Comparison of ENCODE assay signal across 19 mouse cellular contexts in the genomic region with DNA sequence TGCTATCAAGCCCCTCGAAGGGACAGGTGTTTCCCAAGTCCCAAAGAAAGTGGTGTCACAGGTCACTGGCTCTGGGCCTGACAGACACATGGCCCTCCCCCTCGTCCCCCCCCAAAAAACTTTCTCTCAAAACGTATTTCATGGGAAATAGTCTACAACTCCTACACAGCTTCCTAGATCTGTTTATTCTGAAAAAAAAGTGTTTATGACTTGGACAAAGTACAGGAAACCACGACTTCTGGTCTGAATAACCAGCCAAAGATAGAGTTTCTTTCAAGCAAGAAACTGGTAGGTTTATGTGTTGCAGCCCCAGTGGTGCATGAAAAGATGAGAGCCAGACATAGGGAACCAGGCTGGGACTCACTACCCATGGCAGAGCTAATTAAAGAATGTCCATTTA. TPM values are rescaled to one million over a fixed set of nuclear protein-coding genes. Genes with fewer than 3 reads are reported as not detected.
DNase-seq lines count a peak whose midpoint lies in the region; ATAC-seq and TF ChIP-seq lines count a peak whose summit lies in the region.
"Had no signal": no experiment of that assay in that cellular context is flagged by ENCODE, and none has a peak within 500 bp of the region (broad histone marks: within the 10 kb centered on the region; RNA-seq: fewer than 3 reads in every experiment).

No protein-coding gene starts in this region.

- no peak overlapping the region for H3K4me2 ChIP-seq in intestine, embryonic 14.5 days (ENCODE audit: low read length)
- no peak overlapping the region for H3K4me2 ChIP-seq in intestine, postnatal 0 days (replicated peaks; ENCODE audit: low read depth)
- no peak overlapping the region for H3K4me2 ChIP-seq in lung, postnatal 0 days (replicated peaks; ENCODE audit: low read depth, low read length)
- H3K4me2 ChIP-seq in forebrain, embryonic 11.5 days (ENCODE audit: low read depth, low read length, severe bottlenecking): no peak overlapping the region
- H3K4me2 ChIP-seq: hindbrain, embryonic 13.5 days; liver, embryonic 11.5 days; midbrain, embryonic 13.5 days; neural tube, embryonic 15.5 days had no signal

- TF ChIP-seq EP300 in lung, postnatal 0 days (IDR thresholded peaks at IDR 0.05): peak; percentile 67

- peaks cover 21% of the 10 kb centered on the region for H3K36me3 ChIP-seq in intestine, embryonic 14.5 days (ENCODE audit: control insufficient read depth, insufficient read depth, low read length)
- peaks cover 54% of the 10 kb centered on the region for H3K36me3 ChIP-seq in intestine, postnatal 0 days (ENCODE audit: control insufficient read depth, insufficient read depth)
- peaks cover 5% of the 10 kb centered on the region; the same call in 1 of the 2 replicates for H3K36me3 ChIP-seq in lung, postnatal 0 days (ENCODE audit: insufficient read depth, low read length)
- H3K36me3 ChIP-seq in forebrain, embryonic 11.5 days (ENCODE audit: control insufficient read depth, insufficient read depth, low read length): no peaks in the 10 kb centered on the region
- H3K36me3 ChIP-seq: heart, embryonic 10.5 days; hindbrain, embryonic 13.5 days; limb, embryonic 10.5 days; midbrain, embryonic 13.5 days; neural tube, embryonic 15.5 days had no signal

- 35% methylated on average over 4 of the region's 4 CpGs for WGBS in intestine, embryonic 14.5 days
- WGBS in intestine, postnatal 0 days: 27% methylated on average over 4 of the region's 4 CpGs
- WGBS in lung, postnatal 0 days: 24% methylated on average over 4 of the region's 4 CpGs
- WGBS in forebrain, embryonic 11.5 days: 75% methylated on average over 4 of the region's 4 CpGs

- no peaks in the 10 kb centered on the region for H3K9me3 ChIP-seq in intestine, embryonic 14.5 days (ENCODE audit: control insufficient read depth, low read length)
- H3K9me3 ChIP-seq in intestine, postnatal 0 days (ENCODE audit: control insufficient read depth): no peaks in the 10 kb centered on the region
- no peaks in the 10 kb centered on the region for H3K9me3 ChIP-seq in lung, postnatal 0 days (ENCODE audit: low read length)
- no peaks in the 10 kb centered on the region for H3K9me3 ChIP-seq in forebrain, embryonic 11.5 days (ENCODE audit: control insufficient read depth, low read length)
- H3K9me3 ChIP-seq: forebrain, embryonic 10.5 days; heart, embryonic 10.5 days; hindbrain, embryonic 13.5 days; limb, embryonic 10.5 days; midbrain, embryonic 13.5 days; neural tube, embryonic 15.5 days had no signal

- H3K4me3 ChIP-seq in intestine, embryonic 14.5 days (ENCODE audit: low read depth, low read length): no peak overlapping the region
- no peak overlapping the region for H3K4me3 ChIP-seq in intestine, postnatal 0 days (ENCODE audit: low read depth, low read length)
- no peak overlapping the region for H3K4me3 ChIP-seq in lung, postnatal 0 days (ENCODE audit: low read depth, low read length)
- H3K4me3 ChIP-seq in forebrain, embryonic 11.5 days (ENCODE audit: low read depth, low read length): no peak overlapping the region
- H3K4me3 ChIP-seq: forebrain, embryonic 10.5 days; heart, embryonic 10.5 days; hindbrain, embryonic 13.5 days; limb, embryonic 10.5 days; midbrain, embryonic 13.5 days; myocyte; neural tube, embryonic 15.5 days had no signal

- H3K27me3 ChIP-seq in intestine, embryonic 14.5 days (replicated peaks; ENCODE audit: control insufficient read depth, insufficient read depth, low read length): no peaks in the 10 kb centered on the region
- H3K27me3 ChIP-seq in intestine, postnatal 0 days (replicated peaks; ENCODE audit: control insufficient read depth, insufficient read depth, low read length): no peaks in the 10 kb centered on the region
- no peaks in the 10 kb centered on the region for H3K27me3 ChIP-seq in lung, postnatal 0 days (replicated peaks; ENCODE audit: insufficient read depth, low read length)
- no peaks in the 10 kb centered on the region for H3K27me3 ChIP-seq in forebrain, embryonic 11.5 days (ENCODE audit: control insufficient read depth, insufficient read depth, low read length)
- H3K27me3 ChIP-seq: hindbrain, embryonic 13.5 days; midbrain, embryonic 13.5 days; neural tube, embryonic 15.5 days had no signal

- H3K4me1 ChIP-seq in intestine, embryonic 14.5 days (replicated peaks; ENCODE audit: control insufficient read depth, insufficient read depth, low read length): peaks cover 53% of the 10 kb centered on the region
- H3K4me1 ChIP-seq in intestine, postnatal 0 days (replicated peaks; ENCODE audit: control insufficient read depth, insufficient read depth, low read length): no peaks in the 10 kb centered on the region
- peaks cover 46% of the 10 kb centered on the region for H3K4me1 ChIP-seq in lung, postnatal 0 days (ENCODE audit: insufficient read depth, low read depth, low read length)
- peaks cover 4% of the 10 kb centered on the region; the same call in 1 of the 2 replicates for H3K4me1 ChIP-seq in forebrain, embryonic 11.5 days (replicated peaks; ENCODE audit: control insufficient read depth, insufficient read depth, low read length)

- no peak for TF ChIP-seq CTCF in intestine, postnatal 0 days (IDR thresholded peaks at IDR 0.05; ENCODE audit: low read depth)
- no peak for TF ChIP-seq CTCF in lung, postnatal 0 days (IDR thresholded peaks at IDR 0.05)

- no peak for ATAC-seq in intestine, embryonic 14.5 days (replicated peaks; ENCODE audit: low FRiP score, low TSS enrichment, low read depth)
- ATAC-seq in intestine, postnatal 0 days: no peak
- ATAC-seq in lung, postnatal 0 days: no peak
- ATAC-seq in hematopoietic stem cell, adult 5-6 weeks (replicated peaks in 1 of 2; ENCODE audit: insufficient read depth in 1 of 2, low FRiP score in 2 of 2, low TSS enrichment in 1 of 2, low read depth in 1 of 2, poor library complexity in 2 of 2, severe bottlenecking in 2 of 2): peak; percentile 19 to 26; a peak in 1 of 4 replicates
- ATAC-seq in forebrain, embryonic 11.5 days (replicated peaks; ENCODE audit: low FRiP score): no peak
- ATAC-seq: midbrain, embryonic 13.5 days had no signal

- H3K27ac ChIP-seq in intestine, embryonic 14.5 days (ENCODE audit: low read depth): peak overlapping the region; percentile 12
- no peak overlapping the region for H3K27ac ChIP-seq in intestine, postnatal 0 days (ENCODE audit: low read depth, low read length)
- H3K27ac ChIP-seq in lung, postnatal 0 days (ENCODE audit: low read length): peak overlapping the region; percentile 59
- H3K27ac ChIP-seq in forebrain, embryonic 11.5 days (ENCODE audit: low read depth, low read length): no peak overlapping the region
- H3K27ac ChIP-seq: forebrain, embryonic 10.5 days; hindbrain, embryonic 13.5 days; limb, embryonic 10.5 days; macrophage; midbrain, embryonic 13.5 days; neural tube, embryonic 15.5 days had no signal

- no peak overlapping the region for H3K9ac ChIP-seq in intestine, embryonic 14.5 days (ENCODE audit: low read length)
- no peak overlapping the region for H3K9ac ChIP-seq in intestine, postnatal 0 days (ENCODE audit: low read depth, low read length)
- no peak overlapping the region for H3K9ac ChIP-seq in lung, postnatal 0 days (replicated peaks; ENCODE audit: low read depth)
- no peak overlapping the region for H3K9ac ChIP-seq in forebrain, embryonic 11.5 days (ENCODE audit: low read length)
- H3K9ac ChIP-seq: hindbrain, embryonic 13.5 days; midbrain, embryonic 13.5 days; neural tube, embryonic 15.5 days had no signal

- DNase-seq in intestine, embryonic 14.5 days (ENCODE audit: low spot score): no peak
- DNase-seq in lung, postnatal 0 days (ENCODE audit: low spot score): peak; percentile 44
- DNase-seq in lung, postnatal 4 days: no peak
- no peak for DNase-seq in forebrain, embryonic 11.5 days (ENCODE audit: low spot score)
- DNase-seq in ovary, postnatal 10 days (ENCODE audit: low spot score): no peak
- DNase-seq: gastrocnemius, postnatal 25 days; kidney, adult 11 months; right cerebral cortex, postnatal 4 days had no signal

RNA-seq across cellular contexts. Expression of a gene that starts 59.2 kb away (rescaled TPM):
- polyA plus RNA-seq in intestine, embryonic 14.5 days (2014; fragmentation: Nextera tagmentation; extraction: Ambion mirVana): 45.4 and 53.7 TPM in 2 replicates
- polyA plus RNA-seq in intestine, postnatal 0 days (2015; fragmentation: Nextera tagmentation; extraction: Ambion mirVana): 78.7 and 80.2 TPM in 2 replicates
- 60.8 and 67.1 TPM in 2 replicates for polyA plus RNA-seq in lung, postnatal 0 days (2015; fragmentation: Nextera tagmentation; extraction: Ambion mirVana)
- total RNA-seq in hematopoietic stem cell, adult 5-6 weeks (2017): 7.8 and 13.1 TPM in 2 replicates
- polyA plus RNA-seq in forebrain, embryonic 11.5 days (2014; fragmentation: Nextera tagmentation; extraction: Ambion mirVana): 24.4 and 33.9 TPM in 2 replicates

Comparison
In these comparisons a context has a peak if more than half of its experiments do, and no peak if none do; other contexts are left out.
1. H3K27ac ChIP-seq: peak in intestine, embryonic 14.5 days (single experiment) and lung, postnatal 0 days (single experiment); none in intestine, postnatal 0 days (single experiment) and forebrain, embryonic 11.5 days (single experiment).
2. ATAC-seq: peak in hematopoietic stem cell, adult 5-6 weeks (2 of 2); none in intestine, embryonic 14.5 days (single experiment), intestine, postnatal 0 days (single experiment), lung, postnatal 0 days (single experiment) and forebrain, embryonic 11.5 days (single experiment).